Mouse (Mus musculus): ENCODE measurements around the gene Dip2b.

DNA sequence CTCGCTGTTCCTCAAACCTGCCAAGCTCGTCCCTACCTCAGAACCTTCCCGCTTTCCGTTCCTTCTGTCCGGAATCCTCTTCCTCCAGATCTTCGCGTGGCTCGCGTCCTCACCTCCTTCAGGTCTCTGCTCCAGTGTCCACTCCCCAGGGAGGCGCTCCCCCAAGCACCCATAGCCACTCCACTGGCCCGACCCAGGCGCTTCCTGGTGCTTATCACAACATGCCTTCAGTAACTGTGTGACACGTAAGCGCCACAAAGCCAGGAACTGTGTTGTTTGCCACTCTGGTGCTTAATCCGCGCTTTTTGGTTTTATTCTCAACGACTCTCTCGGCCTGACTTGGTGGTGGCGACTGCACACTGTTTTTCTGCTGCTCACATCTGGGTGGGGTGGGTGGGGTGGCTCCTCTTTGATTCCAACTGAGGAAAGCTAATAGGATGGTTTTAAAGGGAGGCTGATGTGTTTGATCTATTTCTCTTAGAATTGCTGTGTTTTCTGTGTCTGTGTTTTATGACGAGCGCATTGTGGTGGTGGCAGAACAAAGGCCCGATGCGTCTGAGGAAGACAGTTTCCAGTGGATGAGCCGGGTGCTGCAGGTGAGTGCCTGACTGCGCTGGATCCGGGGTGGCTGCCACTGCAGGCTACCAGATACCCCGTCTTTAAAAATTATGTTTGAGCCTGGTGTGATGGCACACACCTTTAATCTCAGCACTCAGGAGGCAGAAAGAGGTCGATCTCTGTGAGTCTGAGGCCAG is 144.2 kb downstream of the Dip2b start:
- TF ChIP-seq CTCF (conservative IDR thresholded peaks at IDR 0.05; ENCODE audit: insufficient read depth, insufficient read length, low read depth, low read length), result no peak
- TF ChIP-seq POLR2A (IDR thresholded peaks at IDR 0.05; ENCODE audit: low read depth, low read length), result no peak
